Mouse (Mus musculus) spleen, adult 2 months (tissue): ENCODE measurements around the gene Uts2. TPM values are rescaled to one million over a fixed set of nuclear protein-coding genes. Genes with fewer than 3 reads are reported as not detected.

ENCODE experiments used
- DNase-seq, 2 experiments: peaks; one replicate each; pipeline versions ENCODE4 v3.0.0 to v3.0.0-alpha.2; 2012 to 2021; ENCODE audit warnings: low spot score in 2 of 2, low read depth in 1 of 2
- H3K27ac ChIP-seq: fragments of 200-500 bp; 2 replicates; pipeline ENCODE4 v1.5.1; 2012; ENCODE audit warnings: low read length, inconsistent platforms; ENCODE audit not compliant: insufficient read depth
- H3K27me3 ChIP-seq: fragments of 200-500 bp; 2 replicates; pipeline ENCODE4 v1.6.1; 2012; ENCODE audit warnings: mild to moderate bottlenecking, moderate library complexity, low read length, inconsistent platforms; ENCODE audit not compliant: control insufficient read depth, insufficient read depth
- H3K36me3 ChIP-seq: fragments of 200-500 bp; 2 replicates; pipeline ENCODE4 v1.6.1; 2012; ENCODE audit warnings: mild to moderate bottlenecking, low read length, inconsistent platforms; ENCODE audit not compliant: control insufficient read depth, insufficient read depth
- H3K4me1 ChIP-seq: fragments of 200-500 bp; 2 replicates; pipeline ENCODE4 v1.6.1; 2011; ENCODE audit warnings: inconsistent platforms; ENCODE audit not compliant: control insufficient read depth, insufficient read depth, insufficient read length
- H3K4me3 ChIP-seq: fragments of 200-500 bp; 2 replicates; pipeline ENCODE4 v1.5.1; 2011; ENCODE audit warnings: mild to moderate bottlenecking, inconsistent platforms; ENCODE audit not compliant: insufficient read depth, insufficient read length; ENCODE audit errors: extremely low read depth
- CTCF ChIP-seq: fragments of 200-500 bp; IDR thresholded peaks from 2 replicates; pipeline ENCODE4 v1.5.1; 2011; ENCODE audit warnings: mild to moderate bottlenecking, inconsistent platforms; ENCODE audit not compliant: insufficient read depth, insufficient read length, insufficient replicate concordance; ENCODE audit errors: extremely low read depth
- POLR2A ChIP-seq: fragments of 200-500 bp; IDR thresholded peaks from 2 replicates; pipeline ENCODE4 v1.6.1; 2011; ENCODE audit warnings: low read depth, low read length, inconsistent platforms
- WGBS: fragments of 180-500 bp; shearing (Covaris S2); methylation state at CpG from one replicate; pipeline ENCODE4 v1.1.7; 2018; 5-methylcytosine and 5-hydroxymethylcytosine counted together
- polyA plus RNA-seq: library from polyadenylated mRNA; depleted of rRNA; stranded (reverse); fragments of >200 nt; gene quantifications from 2 replicates; pipeline ENCODE4 v1.2.3, GENCODE M21; 2012; rRNA removed

Uts2 gene
- polyA plus RNA-seq, 1 experiment: not detected

DNA sequence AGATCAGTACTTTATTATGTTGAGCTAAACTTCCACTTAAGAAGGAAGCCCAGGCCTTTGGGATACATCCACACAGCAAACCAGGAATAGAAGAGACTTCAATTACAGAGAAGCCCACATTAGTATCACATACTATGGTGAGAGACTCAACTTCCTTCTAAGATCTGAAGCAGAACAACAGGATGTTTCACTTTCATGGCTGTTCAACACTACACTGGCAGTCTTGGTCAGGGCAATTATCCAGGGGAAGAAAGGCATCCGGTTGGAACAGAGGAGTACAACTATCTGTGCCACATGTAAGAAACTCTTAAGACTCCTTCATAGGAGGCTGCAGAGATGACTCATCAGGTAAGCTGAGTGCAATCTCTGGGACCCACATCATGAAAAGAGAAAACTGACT, 54.3 kb downstream of the Uts2 start:
- no peak for DNase-seq
- Histone ChIP-seq H3K27me3 (no peaks in the 10 kb centered on the region), H3K36me3 (peaks cover 18% of the 10 kb centered on the region), H3K4me1 (no peaks in the 10 kb centered on the region; the same call in 1 of the 2 replicates), H3K4me3 (no peak overlapping the region), H3K27ac (no peak overlapping the region)
- WGBS: 57% methylated on average over 1 of the region's 1 CpGs
- TF ChIP-seq POLR2A (no peak), CTCF (no peak)

Other genes with a start within 250 kb of the Uts2 start
- gene Errfi1, start 143.2 kb upstream of the Uts2 start, polyA plus RNA-seq: 13.7 and 15.3 TPM in 2 replicates
- gene Park7, start 82.7 kb upstream of the Uts2 start, polyA plus RNA-seq: 51.4 and 56.9 TPM in 2 replicates
- 2.2 and 4.0 TPM in 2 replicates for gene Tnfrsf9, start 82.5 kb upstream of the Uts2 start, polyA plus RNA-seq
- gene Per3, start 47.6 kb downstream of the Uts2 start, polyA plus RNA-seq: 4.0 and 4.5 TPM in 2 replicates
- gene Vamp3, start 60.9 kb downstream of the Uts2 start, polyA plus RNA-seq: 15.5 and 16.7 TPM in 2 replicates
- gene Gm13090, start 92.5 kb downstream of the Uts2 start, polyA plus RNA-seq: not detected in 2 replicates